Mouse (Mus musculus) cerebellum, postnatal 14 days (tissue): ENCODE results near the gene Ankrd35.
"Not testable (repeated sequence)": the region's sequence is repeated elsewhere in the genome, so short reads cannot be mapped to it uniquely, and the experiment has no call there.

Experiments used
- DNase-seq, 2 experiments: peaks; one replicate each; pipeline ENCODE4 v3.0.0; 2021; ENCODE audit warnings: mixed read lengths in 2 of 2

The Ankrd35 gene

GRCm38 (mm10) chr3:96669727-96670468, at the start of gene Ankrd35:
TSS of gene Ankrd35 (plus strand) at chr3:96670131.
- DNase-seq: peak; percentile 83 to 89

- no peak for DNase-seq
Measured at GRCm38 (mm10) chr3:96623201-96623600, 46.7 kb upstream of the Ankrd35 start.

GRCm38 (mm10) chr3:96629729-96630600, 40.0 kb upstream of the Ankrd35 start, which contains the start of gene Rbm8a:
TSS of gene Rbm8a (plus strand) at chr3:96629933.
- peak; percentile 97 to 98 for DNase-seq

GRCm38 (mm10) chr3:96632058-96632457, 37.9 kb upstream of the Ankrd35 start:
- DNase-seq: no peak

GRCm38 (mm10) chr3:96634015-96634414, 35.9 kb upstream of the Ankrd35 start:
- DNase-seq: no peak

GRCm38 (mm10) chr3:96634928-96635879, 34.7 kb upstream of the Ankrd35 start, which contains the start of the genes Pex11b and Gm42957:
TSS of gene Pex11b (plus strand) at chr3:96635376.
TSS of gene Gm42957 (plus strand) at chr3:96635474.
- peak; percentile 83 to 87 for DNase-seq

- no peak for DNase-seq
Measured at GRCm38 (mm10) chr3:96635906-96636305, 34.0 kb upstream of the Ankrd35 start.

- DNase-seq: peak in 1 of 2 experiments; percentile 10
Measured at GRCm38 (mm10) chr3:96636448-96636847, 33.5 kb upstream of the Ankrd35 start.

- peak; percentile 65 to 78 for DNase-seq
Measured at GRCm38 (mm10) chr3:96639219-96639618, 30.7 kb upstream of the Ankrd35 start.

GRCm38 (mm10) chr3:96645018-96645649, 24.8 kb upstream of the Ankrd35 start, which contains the start of gene Itga10:
TSS of gene Itga10 (plus strand) at chr3:96645584.
- peak; percentile 66 to 82 for DNase-seq

GRCm38 (mm10) chr3:96647365-96647764, 22.6 kb upstream of the Ankrd35 start:
- DNase-seq: no peak

- DNase-seq: no peak
Measured at GRCm38 (mm10) chr3:96660901-96661300, 9.0 kb upstream of the Ankrd35 start.

- DNase-seq: peak; percentile 43 to 53
Measured at GRCm38 (mm10) chr3:96662731-96663316, 7.1 kb upstream of the Ankrd35 start.

GRCm38 (mm10) chr3:96663432-96664239, 6.3 kb upstream of the Ankrd35 start:
- DNase-seq: peak; percentile 95 to 97

GRCm38 (mm10) chr3:96665732-96666363, 4.1 kb upstream of the Ankrd35 start:
- DNase-seq: not testable (repeated sequence)

- DNase-seq: no peak
Measured at GRCm38 (mm10) chr3:96666916-96667315, 3.0 kb upstream of the Ankrd35 start.

- DNase-seq: peak in 1 of 2 experiments; percentile 44
Measured at GRCm38 (mm10) chr3:96667316-96667715, 2.6 kb upstream of the Ankrd35 start.

- DNase-seq: no peak
Measured at GRCm38 (mm10) chr3:96668424-96669067, 1.4 kb upstream of the Ankrd35 start.

- no peak for DNase-seq
Measured at GRCm38 (mm10) chr3:96671519-96671918, 1.6 kb downstream of the Ankrd35 start.
